Mouse (Mus musculus): ENCODE data around the gene Abcb8. TPM values are rescaled to one million over a fixed set of nuclear protein-coding genes. Genes with fewer than 3 reads are reported as not detected.

The Abcb8 gene
- total RNA-seq, 1 experiment = 46.5 TPM

- Histone ChIP-seq H3K27ac (ENCODE audit: insufficient read depth, low read depth, low read length, poor library complexity, severe bottlenecking) (no peak overlapping the region), H3K9ac (ENCODE audit: insufficient read depth, low read depth, low read length, poor library complexity, severe bottlenecking) (no peak overlapping the region), H3K9me3 (ENCODE audit: control insufficient read depth, insufficient read depth, low read depth, low read length) (no peaks in the 10 kb centered on the region), H3K4me3 (ENCODE audit: insufficient read depth in 1 of 2, low read depth in 1 of 2, low read length in 2 of 2, poor library complexity in 1 of 2, severe bottlenecking in 1 of 2) (no peak overlapping the region), H3K36me3 (ENCODE audit: control insufficient read depth, insufficient read depth, low read length, poor library complexity, severe bottlenecking) (no peaks in the 10 kb centered on the region), H3K4me1 (ENCODE audit: control insufficient read depth in 2 of 2, insufficient read depth in 2 of 2, low read length in 2 of 2, poor library complexity in 1 of 2) (peaks cover 2 to 17% of the 10 kb centered on the region in 2 experiments; a peak in 2 of 4 replicates)
- DNase-seq (ENCODE audit: low read depth, low spot score) = no peak
- in situ Hi-C loops (cut with MboI; ENCODE audit: low sequenced_read_pairs in 2 of 2, unreplicated experiment in 2 of 2) = no loop called here
- TF ChIP-seq HCFC1 (IDR thresholded peaks at IDR 0.05; ENCODE audit: borderline replicate concordance, insufficient read depth, low read length) (no peak), ZNF384 (IDR thresholded peaks at IDR 0.05; ENCODE audit: low read depth, low read length) (no peak), MAFK (IDR thresholded peaks at IDR 0.05; ENCODE audit: insufficient read depth, low read depth, low read length) (no peak), CHD2 (IDR thresholded peaks at IDR 0.05; ENCODE audit: low read depth, low read length) (no peak), ZC3H11A (IDR thresholded peaks at IDR 0.05; ENCODE audit: borderline replicate concordance, low read depth, low read length) (no peak)
Measured at GRCm38 (mm10) chr5:24353327-24353726, 40.1 kb upstream of the Abcb8 start.

- H3K27ac ChIP-seq (ENCODE audit: insufficient read depth, low read depth, low read length, poor library complexity, severe bottlenecking) = no peak overlapping the region
- no peaks in the 10 kb centered on the region for H3K9me3 ChIP-seq (ENCODE audit: control insufficient read depth, insufficient read depth, low read depth, low read length)
- in situ Hi-C loops (cut with MboI; ENCODE audit: low sequenced_read_pairs in 2 of 2, unreplicated experiment in 2 of 2) = no loop called here
- TF ChIP-seq ZC3H11A (IDR thresholded peaks at IDR 0.05; ENCODE audit: borderline replicate concordance, low read depth, low read length) (no peak), CHD2 (IDR thresholded peaks at IDR 0.05; ENCODE audit: low read depth, low read length) (no peak), MAFK (IDR thresholded peaks at IDR 0.05; ENCODE audit: insufficient read depth, low read depth, low read length) (no peak), ZNF384 (IDR thresholded peaks at IDR 0.05; ENCODE audit: low read depth, low read length) (no peak), HCFC1 (IDR thresholded peaks at IDR 0.05; ENCODE audit: borderline replicate concordance, insufficient read depth, low read length) (no peak)
- no peaks in the 10 kb centered on the region for H3K36me3 ChIP-seq (ENCODE audit: control insufficient read depth, insufficient read depth, low read length, poor library complexity, severe bottlenecking)
- DNase-seq (ENCODE audit: low read depth, low spot score) = no peak
- H3K4me3 ChIP-seq (ENCODE audit: insufficient read depth in 1 of 2, low read depth in 1 of 2, low read length in 2 of 2, poor library complexity in 1 of 2, severe bottlenecking in 1 of 2) = no peak overlapping the region
- H3K9ac ChIP-seq (ENCODE audit: insufficient read depth, low read depth, low read length, poor library complexity, severe bottlenecking) = no peak overlapping the region
- H3K4me1 ChIP-seq (ENCODE audit: control insufficient read depth in 2 of 2, insufficient read depth in 2 of 2, low read length in 2 of 2, poor library complexity in 1 of 2) = peaks cover 4 to 15% of the 10 kb centered on the region in 2 experiments; a peak in 2 of 4 replicates
Measured at GRCm38 (mm10) chr5:24356764-24357163, 36.7 kb upstream of the Abcb8 start.

GRCm38 (mm10) chr5:24357461-24357860 lies 36.0 kb upstream of the Abcb8 start:
- no peak overlapping the region for H3K4me3 ChIP-seq (ENCODE audit: insufficient read depth in 1 of 2, low read depth in 1 of 2, low read length in 2 of 2, poor library complexity in 1 of 2, severe bottlenecking in 1 of 2)
- H3K36me3 ChIP-seq (ENCODE audit: control insufficient read depth, insufficient read depth, low read length, poor library complexity, severe bottlenecking) = no peaks in the 10 kb centered on the region
- peaks cover 4 to 15% of the 10 kb centered on the region in 2 experiments; a peak in 2 of 4 replicates for H3K4me1 ChIP-seq (ENCODE audit: control insufficient read depth in 2 of 2, insufficient read depth in 2 of 2, low read length in 2 of 2, poor library complexity in 1 of 2)
- no peak overlapping the region for H3K27ac ChIP-seq (ENCODE audit: insufficient read depth, low read depth, low read length, poor library complexity, severe bottlenecking)
- in situ Hi-C loops (cut with MboI; ENCODE audit: low sequenced_read_pairs in 2 of 2, unreplicated experiment in 2 of 2) = no loop called here
- H3K9me3 ChIP-seq (ENCODE audit: control insufficient read depth, insufficient read depth, low read depth, low read length) = no peaks in the 10 kb centered on the region
- no peak overlapping the region for H3K9ac ChIP-seq (ENCODE audit: insufficient read depth, low read depth, low read length, poor library complexity, severe bottlenecking)
- TF ChIP-seq MAFK (IDR thresholded peaks at IDR 0.05; ENCODE audit: insufficient read depth, low read depth, low read length) (no peak), HCFC1 (IDR thresholded peaks at IDR 0.05; ENCODE audit: borderline replicate concordance, insufficient read depth, low read length) (no peak), ZC3H11A (IDR thresholded peaks at IDR 0.05; ENCODE audit: borderline replicate concordance, low read depth, low read length) (no peak), CHD2 (IDR thresholded peaks at IDR 0.05; ENCODE audit: low read depth, low read length) (no peak), ZNF384 (IDR thresholded peaks at IDR 0.05; ENCODE audit: low read depth, low read length) (no peak)
- peak; percentile 87 for DNase-seq (ENCODE audit: low read depth, low spot score)

GRCm38 (mm10) chr5:24360792-24361454 lies 32.5 kb upstream of the Abcb8 start:
- H3K9me3 ChIP-seq (ENCODE audit: control insufficient read depth, insufficient read depth, low read depth, low read length) = no peaks in the 10 kb centered on the region
- peak overlapping the region; percentile 25; the same call in 1 of the 2 replicates for H3K9ac ChIP-seq (ENCODE audit: insufficient read depth, low read depth, low read length, poor library complexity, severe bottlenecking)
- 0 out of 2 replicates have a peak, but pooled peaks have one; percentile 57 for TF ChIP-seq ZC3H11A (IDR thresholded peaks at IDR 0.05; ENCODE audit: borderline replicate concordance, low read depth, low read length)
- no peak for TF ChIP-seq ZNF384 (IDR thresholded peaks at IDR 0.05; ENCODE audit: low read depth, low read length)
- peak; percentile 93 for DNase-seq (ENCODE audit: low read depth, low spot score)
- peaks cover 6 to 23% of the 10 kb centered on the region in 2 experiments; a peak in 2 of 4 replicates for H3K4me1 ChIP-seq (ENCODE audit: control insufficient read depth in 2 of 2, insufficient read depth in 2 of 2, low read length in 2 of 2, poor library complexity in 1 of 2)
- in situ Hi-C loops (cut with MboI; ENCODE audit: low sequenced_read_pairs in 2 of 2, unreplicated experiment in 2 of 2) = no loop called here
- no peaks in the 10 kb centered on the region for H3K36me3 ChIP-seq (ENCODE audit: control insufficient read depth, insufficient read depth, low read length, poor library complexity, severe bottlenecking)
- peak overlapping the region; percentile 42 for H3K27ac ChIP-seq (ENCODE audit: insufficient read depth, low read depth, low read length, poor library complexity, severe bottlenecking)
- no peak overlapping the region; a peak in 1 of 4 replicates for H3K4me3 ChIP-seq (ENCODE audit: insufficient read depth in 1 of 2, low read depth in 1 of 2, low read length in 2 of 2, poor library complexity in 1 of 2, severe bottlenecking in 1 of 2)

All from ES-E14 (cell line).